Mouse (Mus musculus): ENCODE measurements at regions not wholly inside any gene's neighbourhood (a gene's known extent, or its start where the extent isn't known, plus 50 kb on each side); places are given as distances from the start of the nearest gene placed in this dataset.

DNA sequence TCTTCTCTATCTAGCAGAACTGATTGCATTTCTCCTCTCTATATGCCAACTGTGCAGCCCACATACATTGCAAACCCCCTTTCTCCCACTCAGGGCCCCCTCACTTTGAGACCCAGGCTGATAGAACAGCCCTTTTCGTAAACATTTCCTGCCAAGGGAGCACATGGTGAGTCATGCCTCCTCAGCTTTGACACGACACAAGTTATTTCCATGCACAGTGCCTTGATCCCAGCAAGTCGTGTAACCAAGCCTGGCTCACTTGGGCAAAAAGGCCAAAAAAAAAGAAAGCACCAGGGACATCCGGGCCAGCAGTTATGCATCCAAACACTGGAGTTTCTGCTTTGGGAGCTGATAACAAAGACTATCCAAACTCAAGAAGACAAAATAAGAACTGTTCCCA is 221.4 kb downstream of the Prdm2 start:
- H3K27ac ChIP-seq (replicated peaks; ENCODE audit: low read depth, low read length) = no peak overlapping the region
- H3K4me1 ChIP-seq (ENCODE audit: control insufficient read depth, insufficient read depth, insufficient read length, low read length) = no peaks in the 10 kb centered on the region

GRCm38 (mm10) chr4:142989175-142989574 is 223.6 kb downstream of the Prdm2 start:
- no peak overlapping the region for H3K27ac ChIP-seq (replicated peaks; ENCODE audit: low read depth, low read length)
- no peaks in the 10 kb centered on the region for H3K4me1 ChIP-seq (ENCODE audit: control insufficient read depth, insufficient read depth, insufficient read length, low read length)
- H3K4me3 ChIP-seq (ENCODE audit: insufficient read depth, low read depth, low read length) = no peak overlapping the region

More for the DNA sequence above, 221.4 kb downstream of the Prdm2 start:
- no peak overlapping the region for H3K4me3 ChIP-seq (ENCODE audit: insufficient read depth, low read depth, low read length)

DNA sequence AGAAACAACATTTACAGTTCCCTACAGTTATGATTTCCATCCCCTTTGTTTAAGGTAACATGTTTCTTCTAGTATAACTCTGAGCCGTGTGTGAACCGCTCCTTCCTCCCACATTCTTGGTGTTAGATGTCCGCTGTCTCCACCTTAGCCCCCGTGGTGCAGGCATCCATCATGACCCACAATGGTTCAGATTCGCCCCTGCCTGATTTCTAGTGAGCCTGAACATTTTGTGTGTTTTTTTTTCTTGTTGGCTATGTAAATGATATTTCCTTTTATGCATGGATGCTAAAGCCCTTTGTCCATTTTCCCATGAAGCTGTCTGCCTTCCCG is 229.5 kb downstream of the Prdm2 start:
- Histone ChIP-seq H3K4me1 (ENCODE audit: control insufficient read depth, insufficient read depth, insufficient read length, low read length) (no peaks in the 10 kb centered on the region), H3K27ac (replicated peaks; ENCODE audit: low read depth, low read length) (no peak overlapping the region), H3K4me3 (ENCODE audit: insufficient read depth, low read depth, low read length) (no peak overlapping the region)

- Histone ChIP-seq H3K4me1 (ENCODE audit: control insufficient read depth, insufficient read depth, insufficient read length, low read length) (no peaks in the 10 kb centered on the region), H3K27ac (replicated peaks; ENCODE audit: low read depth, low read length) (no peak overlapping the region), H3K4me3 (ENCODE audit: insufficient read depth, low read depth, low read length) (no peak overlapping the region)
These were observed 230.1 kb downstream of the Prdm2 start for GRCm38 (mm10) chr4:142982585-142983294.

DNA sequence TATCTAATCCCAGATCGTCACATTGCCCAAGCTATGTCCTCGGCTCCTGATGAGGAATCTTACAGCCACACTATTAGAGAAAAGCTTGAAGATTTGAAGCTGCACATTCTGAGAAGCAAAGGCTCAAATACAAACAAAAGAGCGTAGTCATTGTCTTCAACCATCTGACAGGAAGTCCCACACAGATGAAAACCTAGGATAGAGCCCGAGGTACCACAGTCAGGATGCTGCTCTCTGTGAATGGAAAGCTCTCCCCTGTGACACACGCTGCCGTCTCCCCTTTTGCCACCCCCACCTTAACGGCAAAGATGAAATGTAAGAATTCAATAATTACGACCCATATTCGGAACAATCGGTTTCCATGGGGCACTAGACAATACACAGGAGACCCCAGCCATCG is 237.2 kb downstream of the Prdm2 start:
- Histone ChIP-seq H3K27ac (replicated peaks; ENCODE audit: low read depth, low read length) (no peak overlapping the region), H3K4me3 (ENCODE audit: insufficient read depth, low read depth, low read length) (no peak overlapping the region), H3K4me1 (ENCODE audit: control insufficient read depth, insufficient read depth, insufficient read length, low read length) (no peaks in the 10 kb centered on the region)

GRCm38 (mm10) chr4:142970040-142970439 is 242.8 kb downstream of the Prdm2 start:
- H3K4me3 ChIP-seq (ENCODE audit: insufficient read depth, low read depth, low read length) = no peak overlapping the region
- H3K4me1 ChIP-seq (ENCODE audit: control insufficient read depth, insufficient read depth, insufficient read length, low read length) = no peaks in the 10 kb centered on the region
- no peak overlapping the region for H3K27ac ChIP-seq (replicated peaks; ENCODE audit: low read depth, low read length)

GRCm38 (mm10) chr4:142967604-142968003 is 245.2 kb downstream of the Prdm2 start:
- Histone ChIP-seq H3K4me3 (ENCODE audit: insufficient read depth, low read depth, low read length) (no peak overlapping the region), H3K4me1 (ENCODE audit: control insufficient read depth, insufficient read depth, insufficient read length, low read length) (no peaks in the 10 kb centered on the region), H3K27ac (replicated peaks; ENCODE audit: low read depth, low read length) (no peak overlapping the region)

DNA sequence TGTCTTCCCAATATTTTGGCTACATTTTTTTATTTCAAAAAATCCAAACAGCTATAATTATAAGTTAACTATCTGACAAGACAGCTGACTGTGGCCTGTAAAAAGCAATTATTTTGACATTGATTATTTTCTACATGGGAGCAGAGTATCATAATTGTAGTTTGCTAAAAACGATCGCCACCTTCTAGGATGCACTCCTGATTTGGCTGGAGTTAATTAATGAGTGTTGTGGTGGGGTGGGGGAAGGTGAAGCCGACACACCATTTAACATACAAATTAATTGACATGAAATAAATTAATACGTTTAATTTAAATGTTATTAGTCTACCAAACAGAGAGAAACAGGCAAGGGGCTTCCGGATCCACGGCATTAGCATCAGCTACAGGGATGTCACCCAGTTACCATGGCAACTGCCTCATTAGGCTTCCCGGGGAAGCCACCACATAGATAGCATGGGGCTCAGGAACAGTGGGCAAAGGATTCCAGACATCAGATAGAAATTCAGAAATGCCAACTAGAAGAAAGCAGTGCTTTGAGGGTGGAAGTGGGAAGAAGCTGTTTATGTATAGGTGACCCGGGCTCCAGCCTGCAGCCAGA is 255.9 kb downstream of the Prdm2 start:
- Histone ChIP-seq H3K4me3 (ENCODE audit: insufficient read depth, low read depth, low read length) (no peak overlapping the region), H3K27ac (replicated peaks; ENCODE audit: low read depth, low read length) (no peak overlapping the region), H3K4me1 (ENCODE audit: control insufficient read depth, insufficient read depth, insufficient read length, low read length) (no peaks in the 10 kb centered on the region)

- Histone ChIP-seq H3K4me1 (ENCODE audit: control insufficient read depth, insufficient read depth, insufficient read length, low read length) (no peaks in the 10 kb centered on the region), H3K4me3 (ENCODE audit: insufficient read depth, low read depth, low read length) (no peak overlapping the region), H3K27ac (replicated peaks; ENCODE audit: low read depth, low read length) (no peak overlapping the region)
These were observed 256.4 kb downstream of the Prdm2 start for GRCm38 (mm10) chr4:142956376-142956775.

DNA sequence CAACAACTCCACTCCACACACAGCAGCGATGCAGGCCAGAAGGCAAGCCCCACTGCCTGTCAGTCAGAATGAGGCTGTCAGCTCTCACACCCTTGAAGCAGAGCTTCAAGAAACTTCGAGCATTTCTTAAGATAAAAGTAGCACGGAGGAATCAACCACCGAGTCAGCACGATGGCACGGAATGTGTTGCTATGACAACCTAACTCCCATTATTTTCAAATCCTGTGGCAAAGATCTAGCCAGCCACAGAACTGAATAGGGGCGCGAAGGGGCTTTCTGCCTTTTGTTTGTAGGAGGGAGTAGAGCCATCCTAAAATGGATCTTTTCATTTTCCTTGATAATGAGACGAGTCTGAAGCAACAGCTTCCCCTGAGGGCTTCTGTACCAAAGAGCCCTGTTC is 259.1 kb downstream of the Prdm2 start:
- H3K27ac ChIP-seq (replicated peaks; ENCODE audit: low read depth, low read length) = no peak overlapping the region
- H3K4me3 ChIP-seq (ENCODE audit: insufficient read depth, low read depth, low read length) = no peak overlapping the region
- H3K4me1 ChIP-seq (ENCODE audit: control insufficient read depth, insufficient read depth, insufficient read length, low read length) = no peaks in the 10 kb centered on the region

DNA sequence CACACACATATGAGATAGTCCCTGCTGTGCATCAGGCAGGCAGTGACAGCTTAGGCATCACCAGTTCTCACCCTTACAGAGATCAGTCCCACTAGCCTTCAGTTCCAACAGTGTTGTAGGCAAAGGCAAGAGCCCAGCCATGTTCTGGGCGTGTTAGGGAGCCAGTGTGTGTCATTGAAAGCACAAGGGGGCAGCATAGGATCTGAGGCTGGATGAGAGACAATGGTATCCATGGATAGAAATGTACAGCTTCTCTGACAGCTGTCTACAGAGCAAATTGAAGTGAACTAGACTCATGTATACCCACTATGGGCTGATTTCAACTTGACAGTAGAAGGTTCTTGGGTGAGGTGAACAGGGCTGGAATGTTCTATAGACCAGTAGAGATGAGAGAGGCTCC is 259.9 kb downstream of the Prdm2 start:
- H3K27ac ChIP-seq (replicated peaks; ENCODE audit: low read depth, low read length) = no peak overlapping the region
- no peaks in the 10 kb centered on the region for H3K4me1 ChIP-seq (ENCODE audit: control insufficient read depth, insufficient read depth, insufficient read length, low read length)
- H3K4me3 ChIP-seq (ENCODE audit: insufficient read depth, low read depth, low read length) = no peak overlapping the region

- Histone ChIP-seq H3K4me1 (ENCODE audit: control insufficient read depth, insufficient read depth, insufficient read length, low read length) (no peaks in the 10 kb centered on the region), H3K4me3 (ENCODE audit: insufficient read depth, low read depth, low read length) (no peak overlapping the region), H3K27ac (replicated peaks; ENCODE audit: low read depth, low read length) (no peak overlapping the region)
These were observed 265.1 kb downstream of the Prdm2 start for GRCm38 (mm10) chr4:142947673-142948072.

DNA sequence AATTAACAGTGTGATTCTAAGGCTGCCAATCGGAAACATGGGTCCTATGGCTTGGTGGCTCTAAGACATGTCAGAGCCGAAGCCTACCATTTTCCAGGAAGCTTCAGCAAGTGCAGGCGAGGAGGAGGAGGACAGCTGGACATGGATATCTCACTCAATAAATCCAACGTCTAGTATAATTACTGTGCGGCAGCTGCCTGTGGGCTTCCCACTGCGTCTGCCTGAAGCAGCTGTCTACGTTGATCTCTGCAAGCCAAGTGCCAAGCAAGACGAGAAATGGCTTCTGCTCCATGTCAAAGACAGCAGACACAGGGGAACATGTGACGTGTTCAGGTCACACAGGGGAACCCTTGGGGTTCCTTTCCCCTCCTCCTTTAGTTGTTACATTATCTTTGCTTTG is 279.2 kb downstream of the Prdm2 start:
- no peaks in the 10 kb centered on the region for H3K4me1 ChIP-seq (ENCODE audit: control insufficient read depth, insufficient read depth, insufficient read length, low read length)
- H3K4me3 ChIP-seq (ENCODE audit: insufficient read depth, low read depth, low read length) = no peak overlapping the region

DNA sequence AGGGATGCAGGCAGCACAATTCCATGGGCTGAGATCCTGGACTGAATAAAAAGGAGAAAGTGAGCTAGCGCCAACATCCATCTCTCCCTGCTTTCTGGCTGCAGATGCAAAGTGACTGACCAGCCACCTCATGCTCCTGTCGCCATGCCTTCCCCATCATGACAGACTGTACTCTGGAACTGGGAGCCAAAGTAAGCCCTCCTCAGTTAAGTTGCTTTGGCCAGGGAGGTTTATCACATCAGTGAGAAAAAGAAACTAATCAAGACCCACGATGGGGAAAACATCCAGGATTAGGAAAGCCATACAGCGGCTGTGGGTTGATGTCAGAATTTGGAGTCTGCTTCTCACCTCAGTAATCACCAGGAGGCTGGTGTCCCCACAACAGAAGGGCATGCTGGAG is 283.6 kb downstream of the Prdm2 start:
- no peaks in the 10 kb centered on the region for H3K4me1 ChIP-seq (ENCODE audit: control insufficient read depth, insufficient read depth, insufficient read length, low read length)
- H3K4me3 ChIP-seq (ENCODE audit: insufficient read depth, low read depth, low read length) = no peak overlapping the region

More for the DNA sequence above, 279.2 kb downstream of the Prdm2 start:
- no peak overlapping the region for H3K27ac ChIP-seq (replicated peaks; ENCODE audit: low read depth, low read length)

GRCm38 (mm10) chr4:142927328-142928108 is 285.3 kb downstream of the Prdm2 start:
- no peaks in the 10 kb centered on the region for H3K4me1 ChIP-seq (ENCODE audit: control insufficient read depth, insufficient read depth, insufficient read length, low read length)
- no peak overlapping the region for H3K27ac ChIP-seq (replicated peaks; ENCODE audit: low read depth, low read length)
- no peak overlapping the region for H3K4me3 ChIP-seq (ENCODE audit: insufficient read depth, low read depth, low read length)

More for the DNA sequence above, 283.6 kb downstream of the Prdm2 start:
- no peak overlapping the region for H3K27ac ChIP-seq (replicated peaks; ENCODE audit: low read depth, low read length)

- H3K27ac ChIP-seq (replicated peaks; ENCODE audit: low read depth, low read length) = no peak overlapping the region
- no peaks in the 10 kb centered on the region for H3K4me1 ChIP-seq (ENCODE audit: control insufficient read depth, insufficient read depth, insufficient read length, low read length)
- H3K4me3 ChIP-seq (ENCODE audit: insufficient read depth, low read depth, low read length) = no peak overlapping the region
These were observed 287.7 kb downstream of the Prdm2 start for GRCm38 (mm10) chr4:142925111-142925510.
